Mouse (Mus musculus): ENCODE measurements at regions not wholly inside any gene's neighbourhood (a gene's known extent, or its start where the extent isn't known, plus 50 kb on each side); places are given as distances from the start of the nearest gene placed in this dataset.
"Not testable (repeated sequence)": the region's sequence is repeated elsewhere in the genome, so short reads cannot be mapped to it uniquely, and the experiment has no call there.

GRCm38 (mm10) chr14:71103955-71104354, 504.3 kb upstream of the Fam160b2 start:
- DNase-seq: no peak

GRCm38 (mm10) chr14:71095661-71096422, 496.2 kb upstream of the Fam160b2 start:
- no peak for DNase-seq

- DNase-seq: no peak
Measured at GRCm38 (mm10) chr14:71092626-71093326, 493.1 kb upstream of the Fam160b2 start.

GRCm38 (mm10) chr14:71085721-71086120, 486.1 kb upstream of the Fam160b2 start:
- no peak for DNase-seq

GRCm38 (mm10) chr14:71082327-71082726, 482.7 kb upstream of the Fam160b2 start:
- no peak for DNase-seq

GRCm38 (mm10) chr14:71075671-71076070, 476.0 kb upstream of the Fam160b2 start:
- no peak for DNase-seq

GRCm38 (mm10) chr14:71074019-71074418, 474.4 kb upstream of the Fam160b2 start:
- no peak for DNase-seq

GRCm38 (mm10) chr14:71065669-71066068, 466.0 kb upstream of the Fam160b2 start:
- DNase-seq: no peak

- DNase-seq: no peak
Measured at GRCm38 (mm10) chr14:71056601-71057000, 457.0 kb upstream of the Fam160b2 start.

GRCm38 (mm10) chr14:71055480-71055879, 455.8 kb upstream of the Fam160b2 start:
- DNase-seq: no peak

GRCm38 (mm10) chr14:71053788-71054641, 454.4 kb upstream of the Fam160b2 start:
- no peak for DNase-seq

GRCm38 (mm10) chr14:71047096-71047495, 447.5 kb upstream of the Fam160b2 start:
- peak in 1 of 2 experiments; percentile 12 for DNase-seq

- not testable (repeated sequence) for DNase-seq
Measured at GRCm38 (mm10) chr14:71043879-71044770, 444.5 kb upstream of the Fam160b2 start.

- no peak for DNase-seq
Measured at GRCm38 (mm10) chr14:71036620-71037019, 437.0 kb upstream of the Fam160b2 start.

GRCm38 (mm10) chr14:71033586-71033985, 434.0 kb upstream of the Fam160b2 start:
- no peak for DNase-seq

GRCm38 (mm10) chr14:71030164-71030880, 430.7 kb upstream of the Fam160b2 start:
- DNase-seq: no peak

Measured in layer of hippocampus, postnatal 36 days (tissue).